Mouse (Mus musculus) ES-Bruce4 (cell line): ENCODE measurements around the gene Ablim2. TPM values are rescaled to one million over a fixed set of nuclear protein-coding genes. Genes with fewer than 3 reads are reported as not detected.

ENCODE experiments used
- H3K27ac ChIP-seq: 2 replicates; pipeline ENCODE4 v1.5.1; 2012; ENCODE audit warnings: low read length, inconsistent platforms; ENCODE audit not compliant: insufficient read depth
- H3K27me3 ChIP-seq: 2 replicates; pipeline ENCODE4 v1.6.1; 2012; ENCODE audit warnings: mild to moderate bottlenecking, low read length, inconsistent platforms; ENCODE audit not compliant: control insufficient read depth, poor library complexity, insufficient read depth, severe bottlenecking
- H3K36me3 ChIP-seq: 2 replicates; pipeline ENCODE4 v1.6.1; 2012; ENCODE audit warnings: inconsistent platforms, mild to moderate bottlenecking, low read length, moderate library complexity; ENCODE audit not compliant: control insufficient read depth, poor library complexity, insufficient read depth, severe bottlenecking
- H3K4me1 ChIP-seq: one replicate; pipeline ENCODE4 v1.8.1; 2011; ENCODE audit warnings: low read length; ENCODE audit not compliant: control insufficient read depth, insufficient read depth
- H3K4me3 ChIP-seq: 2 replicates; pipeline ENCODE4 v1.5.1; 2011; ENCODE audit warnings: low read depth, mild to moderate bottlenecking, low read length
- H3K9ac ChIP-seq: 2 replicates; pipeline ENCODE4 v1.6.1; 2012; ENCODE audit warnings: low read depth, mild to moderate bottlenecking, inconsistent platforms; ENCODE audit not compliant: poor library complexity, severe bottlenecking
- H3K9me3 ChIP-seq: replicated peaks from 2 replicates; pipeline ENCODE4 v1.6.1; 2012; ENCODE audit warnings: mild to moderate bottlenecking, low read length, inconsistent platforms; ENCODE audit not compliant: control insufficient read depth, poor library complexity, insufficient read depth, severe bottlenecking
- CTCF ChIP-seq: IDR thresholded peaks from one replicate; pipeline ENCODE4 v1.8.1; 2011; ENCODE audit warnings: low read depth, low read length
- EP300 ChIP-seq: IDR thresholded peaks from 2 replicates; pipeline ENCODE4 v1.6.1; 2011; ENCODE audit warnings: low read depth, low read length; ENCODE audit not compliant: insufficient read depth
- POLR2A ChIP-seq: IDR thresholded peaks from one replicate; pipeline ENCODE4 v1.8.1; 2011; ENCODE audit warnings: low read length; ENCODE audit not compliant: insufficient read depth
- polyA plus RNA-seq: library from polyadenylated mRNA; stranded (reverse); fragments of >200 nt; gene quantifications from 2 replicates; pipeline ENCODE4 v1.2.4, GENCODE M21; 2011; ENCODE audit warnings: low read depth; ENCODE audit not compliant: missing spikeins, insufficient read depth, insufficient read length

Gene Ablim2
- polyA plus RNA-seq, 1 experiment, result 6.1 TPM

GRCm38 (mm10) chr5:35768525-35768924 lies 10.8 kb downstream of the Ablim2 start:
- Histone ChIP-seq H3K27ac (no peak overlapping the region), H3K9me3 (no peaks in the 10 kb centered on the region), H3K27me3 (no peaks in the 10 kb centered on the region), H3K4me1 (peaks cover 6% of the 10 kb centered on the region), H3K9ac (no peak overlapping the region), H3K4me3 (no peak overlapping the region), H3K36me3 (no peaks in the 10 kb centered on the region)
- TF ChIP-seq POLR2A, result no peak
- 0 out of 2 replicates have a peak, but pooled peaks have one; percentile 8 for TF ChIP-seq EP300
- TF ChIP-seq CTCF, result no peak

GRCm38 (mm10) chr5:35768997-35769396 lies 11.3 kb downstream of the Ablim2 start:
- Histone ChIP-seq H3K4me3 (no peak overlapping the region), H3K4me1 (peaks cover 6% of the 10 kb centered on the region), H3K27ac (no peak overlapping the region), H3K9me3 (no peaks in the 10 kb centered on the region), H3K9ac (no peak overlapping the region), H3K36me3 (no peaks in the 10 kb centered on the region), H3K27me3 (no peaks in the 10 kb centered on the region)
- TF ChIP-seq CTCF, result no peak
- TF ChIP-seq EP300, result no peak
- TF ChIP-seq POLR2A, result no peak

- H3K9ac ChIP-seq, result no peak overlapping the region
- H3K27ac ChIP-seq, result peak overlapping the region; percentile 54
- peaks cover 10% of the 10 kb centered on the region for H3K4me1 ChIP-seq
- no peaks in the 10 kb centered on the region for H3K9me3 ChIP-seq
- TF ChIP-seq POLR2A (no peak), EP300 (0 out of 2 replicates have a peak, but pooled peaks have one; percentile 5)
- H3K4me3 ChIP-seq, result no peak overlapping the region
- H3K36me3 ChIP-seq, result no peaks in the 10 kb centered on the region
- H3K27me3 ChIP-seq, result no peaks in the 10 kb centered on the region
Observed at GRCm38 (mm10) chr5:35770246-35770645, 12.6 kb downstream of the Ablim2 start.

GRCm38 (mm10) chr5:35770891-35771663 lies 13.4 kb downstream of the Ablim2 start:
- H3K9me3 ChIP-seq, result no peaks in the 10 kb centered on the region
- H3K9ac ChIP-seq, result no peak overlapping the region
- H3K4me1 ChIP-seq, result peaks cover 10% of the 10 kb centered on the region
- 0 out of 2 replicates have a peak overlapping the region, but pooled peaks have one; percentile 1 for H3K4me3 ChIP-seq
- H3K27me3 ChIP-seq, result no peaks in the 10 kb centered on the region
- H3K36me3 ChIP-seq, result no peaks in the 10 kb centered on the region
- TF ChIP-seq POLR2A, result no peak
- no peak for TF ChIP-seq CTCF
- TF ChIP-seq EP300, result peak; percentile 93
- H3K27ac ChIP-seq, result peak overlapping the region; percentile 70

- Histone ChIP-seq H3K9me3 (no peaks in the 10 kb centered on the region), H3K27ac (no peak overlapping the region), H3K9ac (no peak overlapping the region), H3K4me3 (no peak overlapping the region), H3K4me1 (peaks cover 10% of the 10 kb centered on the region), H3K27me3 (no peaks in the 10 kb centered on the region), H3K36me3 (no peaks in the 10 kb centered on the region)
- no peak for TF ChIP-seq CTCF
- TF ChIP-seq POLR2A, result no peak
- no peak for TF ChIP-seq EP300
Observed at GRCm38 (mm10) chr5:35773274-35774136, 15.8 kb downstream of the Ablim2 start.

- Histone ChIP-seq H3K9ac (no peak overlapping the region), H3K4me3 (no peak overlapping the region), H3K27ac (no peak overlapping the region), H3K36me3 (no peaks in the 10 kb centered on the region), H3K4me1 (peaks cover 10% of the 10 kb centered on the region), H3K27me3 (no peaks in the 10 kb centered on the region), H3K9me3 (no peaks in the 10 kb centered on the region)
- TF ChIP-seq CTCF (no peak), POLR2A (no peak)
Observed at GRCm38 (mm10) chr5:35774137-35774424, 16.4 kb downstream of the Ablim2 start.
